Mouse (Mus musculus): ENCODE results near the gene Chchd3.

DNA sequence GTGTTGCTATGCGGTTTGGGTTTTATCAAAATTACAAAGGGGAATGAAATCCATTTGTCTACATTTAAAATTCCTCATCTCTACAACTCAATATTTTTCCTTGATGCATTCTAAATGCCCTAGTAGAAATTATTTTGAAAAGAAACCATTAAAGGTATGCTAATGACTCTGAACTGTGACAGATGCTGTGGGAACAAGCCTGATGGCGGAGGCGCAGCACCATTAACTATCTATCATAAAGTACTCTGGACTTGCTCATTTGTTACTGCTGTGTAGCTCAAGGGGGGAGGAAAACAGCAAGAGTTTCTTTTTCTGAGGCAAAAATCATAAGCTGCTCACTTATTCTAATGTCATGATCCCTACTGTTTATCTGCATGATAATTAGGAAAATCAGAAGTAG lies 110.4 kb downstream of the Chchd3 start:
- no peak for TF ChIP-seq CTCF (IDR thresholded peaks at IDR 0.05; ENCODE audit: control insufficient read depth, insufficient read depth, low read length)
- no peak for TF ChIP-seq POLR2A (IDR thresholded peaks at IDR 0.05; ENCODE audit: borderline replicate concordance, control insufficient read depth, low read depth, low read length)
